Mouse (Mus musculus) neural tube, embryonic 14.5 days (tissue): Measurements from ENCODE around the gene Mfap2. TPM values are rescaled to one million over a fixed set of nuclear protein-coding genes. Genes with fewer than 3 reads are reported as not detected.

ENCODE experiments used
- ATAC-seq: fragments of 200-750 bp; cut with Nextera tagmentation; 2 replicates; pipeline ENCODE4 v1.8.0; 2017; ENCODE audit warnings: low read depth, mild to moderate bottlenecking, moderate TSS enrichment, moderate library complexity
- H3K27ac ChIP-seq: fragments of 300-500 bp; sonication (generic); 2 replicates; pipeline ENCODE4 v1.5.1; 2014; ENCODE audit warnings: low read depth, mild to moderate bottlenecking, control low read depth, low read length, moderate library complexity, mixed read lengths
- H3K27me3 ChIP-seq: fragments of 300-500 bp; sonication (generic); 2 replicates; pipeline ENCODE4 v1.6.1; 2014; ENCODE audit warnings: low read length; ENCODE audit not compliant: control insufficient read depth, insufficient read depth
- H3K36me3 ChIP-seq: fragments of 300-500 bp; sonication (generic); 2 replicates; pipeline ENCODE4 v1.6.1; 2014; ENCODE audit warnings: low read length, mixed read lengths; ENCODE audit not compliant: control insufficient read depth, insufficient read depth
- H3K4me1 ChIP-seq: fragments of 300-500 bp; sonication (generic); 2 replicates; pipeline ENCODE4 v1.6.1; 2014; ENCODE audit warnings: low read length; ENCODE audit not compliant: control insufficient read depth, insufficient read depth
- H3K4me2 ChIP-seq: fragments of 300-500 bp; sonication (generic); 2 replicates; pipeline ENCODE4 v1.6.1; 2014; ENCODE audit warnings: mild to moderate bottlenecking, low read depth, low read length, control low read depth
- H3K4me3 ChIP-seq: fragments of 300-500 bp; sonication (generic); 2 replicates; pipeline ENCODE4 v1.5.1; 2014; ENCODE audit warnings: low read depth, low read length, control low read depth, mixed read lengths
- H3K9ac ChIP-seq: fragments of 300-500 bp; sonication (generic); replicated peaks from 2 replicates; pipeline ENCODE4 v1.6.1; 2014; ENCODE audit warnings: low read depth, mild to moderate bottlenecking, control low read depth, low read length, mixed read lengths
- H3K9me3 ChIP-seq: fragments of 300-500 bp; sonication (generic); 2 replicates; pipeline ENCODE4 v1.6.1; 2016; ENCODE audit warnings: low read length; ENCODE audit not compliant: control insufficient read depth
- WGBS: fragments of 180-500 bp; shearing (Covaris S2); extraction: QIAGEN DNeasy Blood & Tissue Kit; methylation state at CpG from one replicate; pipeline ENCODE4 v1.1.7; 2014; 5-methylcytosine and 5-hydroxymethylcytosine counted together
- polyA plus RNA-seq: library from polyadenylated mRNA; unstranded; fragments of >200 nt; fragmentation: Nextera tagmentation; extraction: Ambion mirVana; gene quantifications from 2 replicates; pipeline ENCODE4 v1.2.1, GENCODE M21; 2014

Mfap2 gene
- polyA plus RNA-seq, 1 experiment from 2014 or later: 109 TPM

DNA sequence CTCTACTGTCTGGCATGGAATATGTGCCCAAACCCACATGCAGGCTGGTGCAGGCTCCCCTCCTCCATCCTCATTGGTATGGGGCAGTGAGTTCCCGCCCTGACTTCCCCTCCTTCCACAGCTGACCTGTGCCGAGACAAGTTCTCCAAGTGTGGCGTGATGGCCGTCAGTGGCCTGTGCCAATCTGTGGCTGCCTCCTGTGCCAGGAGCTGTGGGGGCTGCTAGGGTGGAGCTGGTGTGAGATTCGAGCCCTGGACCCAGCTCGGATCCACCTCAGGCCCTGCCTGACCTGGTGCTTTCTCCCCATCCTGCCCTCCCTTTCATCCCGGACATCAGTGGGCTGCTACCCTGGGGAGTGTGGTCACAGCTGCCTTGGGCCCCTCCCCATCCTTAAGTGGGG, 5.1 kb downstream of the Mfap2 start:
- peaks cover 22% of the 10 kb centered on the region for H3K36me3 ChIP-seq

DNA sequence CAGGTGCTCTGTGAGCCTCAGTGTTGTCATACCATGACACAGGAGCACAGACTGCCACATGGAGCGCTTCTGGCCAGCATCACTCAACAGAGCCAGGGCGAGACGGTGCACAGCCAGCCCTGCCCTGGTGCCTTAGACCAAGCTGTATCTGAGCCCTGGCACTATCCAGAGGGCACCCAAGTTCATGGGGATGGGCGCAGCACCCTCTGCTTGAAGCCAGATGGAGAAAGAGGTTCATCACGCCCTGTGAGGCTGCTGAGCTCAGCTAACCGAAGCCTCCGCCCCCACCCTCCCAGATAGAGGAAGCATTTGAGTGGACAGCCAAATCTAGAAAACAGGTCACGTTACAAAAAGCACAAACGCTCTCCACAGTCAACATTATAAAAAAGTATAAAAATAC, 6.1 kb downstream of the Mfap2 start:
- Histone ChIP-seq H3K4me3 (no peak overlapping the region), H3K9ac (no peak overlapping the region), H3K36me3 (peaks cover 22% of the 10 kb centered on the region), H3K4me2 (no peak overlapping the region), H3K9me3 (no peaks in the 10 kb centered on the region), H3K27ac (no peak overlapping the region), H3K27me3 (no peaks in the 10 kb centered on the region), H3K4me1 (peaks cover 28% of the 10 kb centered on the region)
- WGBS: 89% methylated on average over 9 of the region's 9 CpGs
- ATAC-seq: no peak

More for the DNA sequence above, 5.1 kb downstream of the Mfap2 start:
- H3K9me3 ChIP-seq: no peaks in the 10 kb centered on the region
- H3K4me2 ChIP-seq: no peak overlapping the region
- H3K4me1 ChIP-seq: peaks cover 20% of the 10 kb centered on the region
- H3K27me3 ChIP-seq: no peaks in the 10 kb centered on the region
- ATAC-seq: no peak
- H3K4me3 ChIP-seq: no peak overlapping the region
- H3K9ac ChIP-seq: no peak overlapping the region
- H3K27ac ChIP-seq: no peak overlapping the region
- 83% methylated on average over 7 of the region's 7 CpGs for WGBS

DNA sequence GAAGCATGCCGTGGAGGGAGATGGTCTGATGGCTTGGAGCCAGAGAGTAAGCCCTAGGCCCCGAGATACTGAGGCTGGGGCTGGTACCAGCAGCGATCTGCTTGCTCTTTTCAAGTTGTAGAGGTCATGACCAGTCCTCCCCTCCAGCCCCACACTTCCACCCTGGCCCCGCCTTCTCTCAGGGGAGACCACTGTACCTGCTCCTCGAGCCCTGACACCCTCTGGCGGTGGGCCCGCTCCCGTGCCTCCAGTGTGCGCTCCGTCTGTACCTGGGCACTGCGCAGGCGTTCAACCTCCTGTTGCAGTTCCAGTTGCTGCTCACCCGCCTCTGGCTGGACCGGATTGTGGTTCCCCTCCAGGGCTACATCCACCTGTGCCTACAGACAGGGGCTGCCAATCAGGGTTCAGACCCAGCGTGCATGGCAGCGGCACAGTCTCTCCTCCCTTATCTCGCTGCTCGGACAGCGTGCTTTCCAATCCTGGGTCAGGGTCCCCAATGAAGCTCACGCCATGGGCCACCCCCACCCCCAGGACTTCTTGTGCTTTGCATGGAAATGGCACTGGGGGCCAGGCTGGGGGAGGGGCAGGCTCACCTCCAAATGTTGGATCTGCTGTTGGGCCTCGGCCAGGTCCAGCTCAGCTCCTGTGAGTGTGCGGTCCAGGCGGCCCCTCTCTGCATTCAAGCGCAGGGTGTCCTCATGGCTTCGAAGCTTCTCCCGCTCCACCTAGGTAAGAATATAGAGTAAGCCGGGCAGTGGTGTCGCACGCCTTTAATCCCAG, 7.6 kb downstream of the Mfap2 start:
- H3K9me3 ChIP-seq: no peaks in the 10 kb centered on the region
- no peak overlapping the region for H3K27ac ChIP-seq
- no peak overlapping the region for H3K4me2 ChIP-seq
- no peaks in the 10 kb centered on the region for H3K27me3 ChIP-seq
- no peak overlapping the region for H3K4me3 ChIP-seq
- WGBS: 82% methylated on average over 29 of the region's 29 CpGs
- H3K9ac ChIP-seq: no peak overlapping the region
- H3K36me3 ChIP-seq: peaks cover 22% of the 10 kb centered on the region
- peaks cover 16% of the 10 kb centered on the region for H3K4me1 ChIP-seq
- no peak for ATAC-seq

DNA sequence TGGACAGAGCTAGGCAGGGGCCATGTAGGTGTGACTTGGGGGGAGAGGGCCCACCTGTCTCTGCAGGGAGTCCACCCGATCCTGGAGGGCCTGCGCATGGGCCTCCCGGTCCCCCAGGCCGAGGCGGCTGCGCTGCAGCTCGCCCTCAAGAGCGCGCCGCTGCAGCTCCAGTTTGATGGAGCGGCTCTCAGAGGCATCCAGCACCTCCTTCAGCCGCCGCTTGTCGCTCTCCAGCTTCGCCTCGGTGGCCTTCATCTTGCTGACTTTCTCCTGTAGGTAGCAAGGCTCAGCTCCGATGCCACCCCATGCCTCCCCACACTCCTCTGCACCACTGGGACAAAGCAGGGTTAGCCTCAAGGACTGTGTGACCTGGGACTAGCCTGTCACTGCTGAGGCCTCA, 10.0 kb downstream of the Mfap2 start:
- Histone ChIP-seq H3K27me3 (no peaks in the 10 kb centered on the region), H3K4me3 (no peak overlapping the region), H3K9ac (peak overlapping the region; percentile 28; the same call in 1 of the 2 replicates), H3K27ac (peak overlapping the region; percentile 84), H3K4me1 (peaks cover 16% of the 10 kb centered on the region), H3K4me2 (no peak overlapping the region), H3K36me3 (peaks cover 6% of the 10 kb centered on the region), H3K9me3 (no peaks in the 10 kb centered on the region)
- WGBS: 86% methylated on average over 17 of the region's 17 CpGs
- no peak for ATAC-seq

DNA sequence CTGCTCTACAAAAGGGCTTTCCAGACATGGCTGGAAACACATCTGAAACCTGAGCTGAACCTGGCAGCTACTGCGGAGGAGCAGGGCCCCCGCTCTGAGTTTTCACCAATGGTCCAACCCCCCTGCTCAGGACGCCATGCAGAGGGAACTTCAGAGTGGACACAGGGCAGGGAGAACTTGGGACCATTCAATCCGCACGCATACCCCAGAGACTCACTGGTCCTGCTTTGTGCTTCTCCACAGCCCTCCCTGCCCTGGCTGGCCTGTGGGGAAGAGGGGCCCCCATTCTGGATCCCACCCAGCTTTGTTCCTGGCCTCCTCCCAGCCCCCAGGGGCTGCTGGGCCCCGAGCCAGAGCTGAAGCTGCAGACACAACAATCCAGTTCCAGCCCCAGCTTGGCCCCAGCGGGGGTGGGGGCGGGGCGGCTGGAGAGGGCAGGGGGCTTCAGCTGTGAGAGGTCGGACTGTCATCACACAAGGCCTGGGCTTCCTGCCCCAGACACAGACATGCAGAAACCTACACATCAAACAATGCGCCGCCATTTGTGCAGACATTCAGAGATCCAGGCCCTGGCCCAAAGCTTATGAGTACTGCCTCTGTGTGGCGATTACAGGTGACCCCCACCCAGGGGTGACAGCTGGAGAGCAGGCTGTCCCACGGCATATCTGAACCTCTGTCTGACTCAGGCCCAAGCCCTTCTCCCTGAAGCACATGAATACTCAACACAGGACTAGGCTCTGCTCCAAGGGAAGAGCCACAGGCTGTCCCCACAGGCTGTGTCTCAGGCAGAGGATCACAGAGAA, 10.8 kb downstream of the Mfap2 start:
- 24% methylated on average over 14 of the region's 14 CpGs for WGBS
- peak overlapping the region; percentile 84 for H3K27ac ChIP-seq
- no peak overlapping the region for H3K4me3 ChIP-seq
- ATAC-seq: peak; percentile 67
- 0 out of 2 replicates have a peak overlapping the region, but pooled peaks have one; percentile 16 for H3K4me2 ChIP-seq
- no peaks in the 10 kb centered on the region for H3K27me3 ChIP-seq
- H3K4me1 ChIP-seq: peaks cover 16% of the 10 kb centered on the region
- H3K36me3 ChIP-seq: no peaks in the 10 kb centered on the region; the same call in none of the 2 replicates
- H3K9ac ChIP-seq: peak overlapping the region; percentile 28
- H3K9me3 ChIP-seq: no peaks in the 10 kb centered on the region

DNA sequence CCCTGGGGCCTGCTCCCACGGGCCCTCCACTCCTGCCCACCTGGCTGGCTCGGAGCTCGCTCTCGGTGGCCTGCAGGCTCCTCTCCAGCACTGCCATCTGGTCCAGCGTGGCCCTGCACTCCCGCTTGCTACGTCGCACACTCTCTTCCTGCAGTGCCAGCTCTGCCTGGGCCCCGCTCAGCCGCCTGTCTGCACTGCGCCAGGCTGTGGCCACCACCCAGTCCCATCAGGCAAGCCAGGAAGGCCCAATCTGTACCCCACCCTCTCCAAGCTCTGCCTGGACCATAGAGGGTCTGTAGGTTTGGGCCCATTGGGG, 11.4 kb downstream of the Mfap2 start:
- peaks cover 16% of the 10 kb centered on the region for H3K4me1 ChIP-seq
- no peaks in the 10 kb centered on the region for H3K27me3 ChIP-seq
- no peaks in the 10 kb centered on the region for H3K9me3 ChIP-seq
- H3K4me3 ChIP-seq: no peak overlapping the region
- no peak overlapping the region for H3K4me2 ChIP-seq
- H3K9ac ChIP-seq: peak overlapping the region; percentile 28; the same call in 1 of the 2 replicates
- peak; percentile 32; the same call in 1 of the 2 replicates for ATAC-seq
- 36% methylated on average over 11 of the region's 11 CpGs for WGBS
- no peaks in the 10 kb centered on the region; the same call in 1 of the 2 replicates for H3K36me3 ChIP-seq
- H3K27ac ChIP-seq: peak overlapping the region; percentile 84

DNA sequence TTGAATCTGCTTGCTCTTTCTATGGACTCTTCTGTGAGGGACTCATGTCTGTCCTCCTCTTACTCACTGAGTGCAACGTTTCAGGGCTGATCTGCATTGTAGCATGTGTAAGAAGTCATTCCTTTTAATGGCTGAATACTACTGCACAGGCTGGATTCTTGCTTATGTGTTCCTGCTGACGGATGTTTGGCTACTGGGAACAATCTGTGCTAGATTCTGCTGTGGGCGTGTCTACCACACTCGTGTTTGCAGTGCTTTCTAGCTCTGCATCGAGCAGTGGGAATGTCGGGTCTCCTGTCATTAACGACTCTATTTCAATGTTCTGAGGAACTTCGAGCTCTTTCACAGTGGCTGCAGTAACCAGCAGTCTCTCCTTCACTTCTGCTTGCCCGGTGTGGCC, 13.8 kb downstream of the Mfap2 start:
- Histone ChIP-seq H3K4me3 (no peak overlapping the region), H3K4me1 (peaks cover 16% of the 10 kb centered on the region), H3K4me2 (no peak overlapping the region), H3K9ac (no peak overlapping the region), H3K9me3 (no peaks in the 10 kb centered on the region), H3K27ac (no peak overlapping the region), H3K27me3 (no peaks in the 10 kb centered on the region), H3K36me3 (peaks cover 5% of the 10 kb centered on the region)
- WGBS: 76% methylated on average over 9 of the region's 9 CpGs
- no peak for ATAC-seq

DNA sequence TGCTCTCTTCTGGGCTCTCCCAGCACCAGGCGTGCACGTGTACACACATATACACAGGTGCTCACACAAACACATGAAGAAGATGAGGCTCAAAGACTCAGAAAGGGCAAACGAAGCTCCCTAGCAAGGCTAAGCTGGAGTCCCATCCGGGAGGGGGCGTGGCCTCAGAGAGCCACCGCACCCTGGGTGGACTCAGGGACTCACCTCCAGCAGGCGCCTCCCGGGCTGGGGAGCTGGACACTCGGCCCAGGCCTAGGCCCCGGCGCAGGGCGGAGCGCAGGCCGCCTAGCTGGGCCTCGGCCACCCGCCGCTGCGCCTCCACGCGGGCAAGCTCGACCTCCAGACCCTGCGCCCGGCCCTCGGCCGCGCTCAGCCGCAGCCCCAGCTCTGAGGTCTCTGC, 14.8 kb downstream of the Mfap2 start:
- no peak overlapping the region for H3K4me3 ChIP-seq
- H3K27ac ChIP-seq: no peak overlapping the region
- no peak overlapping the region for H3K9ac ChIP-seq
- no peak for ATAC-seq
- no peak overlapping the region for H3K4me2 ChIP-seq
- H3K36me3 ChIP-seq: peaks cover 5% of the 10 kb centered on the region
- 80% methylated on average over 14 of the region's 27 CpGs for WGBS
- H3K9me3 ChIP-seq: no peaks in the 10 kb centered on the region
- no peaks in the 10 kb centered on the region for H3K27me3 ChIP-seq
- H3K4me1 ChIP-seq: peaks cover 16% of the 10 kb centered on the region
